Mouse (Mus musculus) testis, adult 2 months (tissue): ENCODE data around the gene Junb. TPM values are rescaled to one million over a fixed set of nuclear protein-coding genes. Genes with fewer than 3 reads are reported as not detected.
A peak's percentile ranks its signal among the peaks of the same experiment; 100 is the strongest.

ENCODE experiments used
- H3K27ac ChIP-seq: fragments of 200-500 bp; 2 replicates; pipeline ENCODE4 v1.5.1; 2012; ENCODE audit warnings: low read depth, low read length; ENCODE audit not compliant: control insufficient read depth, insufficient read depth
- H3K27me3 ChIP-seq: fragments of 200-500 bp; 2 replicates; pipeline ENCODE4 v1.6.1; 2012; ENCODE audit warnings: mild to moderate bottlenecking, low read length, moderate library complexity; ENCODE audit not compliant: control insufficient read depth, insufficient read depth
- H3K36me3 ChIP-seq: fragments of 200-500 bp; 2 replicates; pipeline ENCODE4 v1.6.1; 2012; ENCODE audit warnings: mild to moderate bottlenecking, low read length; ENCODE audit not compliant: control insufficient read depth, insufficient read depth
- H3K4me1 ChIP-seq: fragments of 200-500 bp; 2 replicates; pipeline ENCODE4 v1.6.1; 2012; ENCODE audit warnings: low read length; ENCODE audit not compliant: control insufficient read depth, insufficient read depth
- H3K4me3 ChIP-seq: fragments of 200-500 bp; 2 replicates; pipeline ENCODE4 v1.5.1; 2012; ENCODE audit warnings: low read depth, mild to moderate bottlenecking, low read length, moderate library complexity, mixed read lengths; ENCODE audit not compliant: control insufficient read depth
- CTCF ChIP-seq: fragments of 200-500 bp; IDR thresholded peaks from 2 replicates; pipeline ENCODE4 v1.5.1; 2012; ENCODE audit warnings: low read depth, mild to moderate bottlenecking, inconsistent platforms, low read length, moderate library complexity; ENCODE audit not compliant: control insufficient read depth, insufficient read depth, insufficient replicate concordance
- POLR2A ChIP-seq: fragments of 200-500 bp; IDR thresholded peaks from 2 replicates; pipeline ENCODE4 v1.6.1; 2012; ENCODE audit warnings: low read depth, mild to moderate bottlenecking, inconsistent platforms, low read length, moderate library complexity; ENCODE audit not compliant: control insufficient read depth
- polyA plus RNA-seq: library from polyadenylated mRNA; depleted of rRNA; stranded (reverse); fragments of >200 nt; gene quantifications from 2 replicates; pipeline ENCODE4 v1.2.3, GENCODE M21; 2012

The Junb gene
- polyA plus RNA-seq, 1 experiment = 5.7 TPM

DNA sequence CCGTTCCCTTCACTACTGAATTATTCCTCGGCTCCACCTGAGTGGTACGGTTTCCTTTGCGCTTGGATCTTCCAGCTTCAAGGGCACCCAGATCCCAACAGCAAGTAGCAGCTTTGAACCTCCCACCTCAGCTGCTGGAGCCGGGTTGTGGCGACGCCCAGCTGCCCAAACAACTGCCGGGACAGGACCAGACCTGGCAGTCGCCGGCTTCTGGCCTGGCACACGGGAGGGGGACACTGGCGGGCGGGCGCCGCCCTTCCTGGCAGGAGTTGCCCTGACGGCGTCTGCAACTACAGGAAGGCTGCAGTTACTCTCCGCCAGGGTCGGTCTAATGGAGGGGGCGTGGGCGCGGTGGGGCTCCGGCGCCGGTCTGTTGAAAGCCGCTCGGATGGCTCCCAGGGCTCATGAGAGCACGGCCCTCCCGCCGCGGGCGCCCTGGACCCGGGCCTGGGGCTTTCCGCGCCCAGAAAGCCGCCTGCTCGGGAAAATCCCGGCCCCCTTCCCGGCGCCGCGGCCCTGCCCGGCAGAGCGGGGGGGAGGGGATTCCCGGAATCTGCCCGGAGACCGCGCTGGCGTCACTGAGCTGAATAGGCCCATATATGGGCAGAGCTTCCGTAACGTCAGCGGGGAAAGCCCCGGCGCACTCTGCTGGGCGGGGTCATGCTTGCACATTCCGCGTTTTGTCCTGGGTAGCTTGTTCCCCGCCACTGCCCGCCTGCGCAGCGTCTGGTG is 2.3 kb downstream of the Junb start:
- no peaks in the 10 kb centered on the region; the same call in 1 of the 2 replicates for H3K27me3 ChIP-seq
- TF ChIP-seq POLR2A (peak; percentile 68), CTCF (no peak)
- H3K36me3 ChIP-seq = no peaks in the 10 kb centered on the region
- peaks cover 54% of the 10 kb centered on the region for H3K4me1 ChIP-seq
- peak overlapping the region; percentile 74 for H3K27ac ChIP-seq
- peak overlapping the region; percentile 80 for H3K4me3 ChIP-seq

DNA sequence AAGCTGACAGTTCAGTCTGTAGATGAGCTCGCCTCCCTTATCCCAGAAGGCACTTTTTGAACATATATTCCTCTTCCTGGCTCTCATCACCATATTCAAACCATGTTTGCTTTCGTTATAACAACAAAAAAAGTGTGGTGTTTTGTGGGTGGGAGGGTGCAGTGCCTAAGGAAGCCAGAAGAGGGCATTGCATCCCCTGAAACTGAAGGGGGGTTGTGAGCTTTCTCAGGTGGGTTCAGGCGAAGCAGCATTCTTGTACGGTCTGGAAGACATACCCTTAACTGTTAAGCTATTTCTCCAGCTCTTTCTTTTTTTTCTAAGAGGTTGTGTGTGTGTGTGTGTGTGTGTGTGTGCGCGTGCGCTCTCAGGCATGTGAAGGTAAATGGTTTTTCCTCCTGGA is 3.1 kb downstream of the Junb start:
- H3K27ac ChIP-seq = peak overlapping the region; percentile 74
- no peak for TF ChIP-seq POLR2A
- TF ChIP-seq CTCF = peak; percentile 57; the same call in 1 of the 2 replicates
- H3K4me3 ChIP-seq = no peak overlapping the region; the same call in 1 of the 2 replicates
- H3K4me1 ChIP-seq = peaks cover 48% of the 10 kb centered on the region
- no peaks in the 10 kb centered on the region for H3K36me3 ChIP-seq
- no peaks in the 10 kb centered on the region; the same call in 1 of the 2 replicates for H3K27me3 ChIP-seq

DNA sequence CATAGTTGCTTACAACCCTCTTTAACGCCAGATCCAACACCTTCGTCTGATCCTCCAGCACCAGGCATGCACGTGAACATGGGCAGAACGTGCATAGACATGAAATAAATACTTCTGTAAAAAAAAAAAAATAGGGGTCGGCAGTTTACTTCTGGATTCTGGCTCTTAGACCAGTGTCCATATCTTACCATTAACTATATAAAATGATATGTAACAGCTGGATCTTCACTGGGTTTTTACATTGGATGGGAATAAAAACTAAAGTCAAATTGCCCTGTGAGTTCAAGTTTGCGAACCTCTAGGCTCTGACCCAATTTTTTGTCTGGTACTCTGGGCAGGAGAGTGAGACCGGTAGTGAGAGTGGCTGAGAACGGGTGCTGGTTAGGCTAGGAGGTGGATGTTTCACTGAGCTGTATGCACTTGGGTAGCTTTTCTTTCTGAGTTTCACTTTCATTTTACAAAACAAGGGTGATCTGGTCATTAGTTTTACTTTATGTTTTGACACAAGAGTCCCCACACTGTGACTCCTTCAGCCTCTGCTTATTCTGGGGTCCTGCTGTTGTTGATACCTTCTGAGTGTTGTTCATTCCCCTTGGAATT is 3.9 kb downstream of the Junb start:
- no peak for TF ChIP-seq CTCF
- no peak for TF ChIP-seq POLR2A
- Histone ChIP-seq H3K27ac (no peak overlapping the region), H3K4me3 (no peak overlapping the region), H3K4me1 (peaks cover 47% of the 10 kb centered on the region), H3K27me3 (no peaks in the 10 kb centered on the region; the same call in 1 of the 2 replicates), H3K36me3 (no peaks in the 10 kb centered on the region)

DNA sequence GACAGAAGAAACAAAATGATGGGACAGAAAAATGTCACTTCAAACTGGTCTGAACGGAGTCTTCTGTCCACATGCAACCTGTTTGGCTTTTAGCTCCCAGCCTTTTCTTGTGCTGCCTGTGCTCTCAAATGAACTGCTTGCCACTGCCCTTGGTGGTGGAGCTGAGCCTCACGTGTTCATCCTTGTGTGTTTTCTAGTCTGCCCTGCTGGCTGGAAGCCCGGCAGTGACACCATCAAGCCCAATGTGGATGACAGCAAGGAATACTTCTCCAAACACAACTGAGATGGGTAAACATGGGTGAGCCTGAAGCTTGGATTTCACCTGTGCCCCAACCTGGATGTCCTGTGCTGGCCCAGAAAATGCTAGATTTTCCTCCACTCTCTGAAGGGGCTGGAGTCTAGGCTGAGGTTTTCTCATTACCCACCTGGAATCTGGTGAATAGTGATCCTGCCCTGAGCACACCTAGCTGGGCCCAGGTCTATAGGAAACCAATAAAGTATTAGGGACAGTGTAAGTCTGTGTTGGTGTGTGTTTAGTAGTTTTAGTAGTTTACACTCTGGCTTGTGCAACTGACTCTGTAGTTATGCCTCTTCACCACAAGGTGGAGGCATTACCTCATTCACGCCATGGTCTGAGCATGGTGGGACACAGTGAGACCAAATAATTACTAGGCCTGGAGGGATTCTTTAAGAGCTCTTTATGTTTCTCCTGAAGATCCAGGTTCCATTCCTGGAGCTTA is 4.5 kb downstream of the Junb start:
- Histone ChIP-seq H3K36me3 (no peaks in the 10 kb centered on the region), H3K27me3 (no peaks in the 10 kb centered on the region; the same call in 1 of the 2 replicates), H3K27ac (no peak overlapping the region), H3K4me3 (no peak overlapping the region), H3K4me1 (peaks cover 46% of the 10 kb centered on the region)
- TF ChIP-seq POLR2A = no peak
- TF ChIP-seq CTCF = no peak

DNA sequence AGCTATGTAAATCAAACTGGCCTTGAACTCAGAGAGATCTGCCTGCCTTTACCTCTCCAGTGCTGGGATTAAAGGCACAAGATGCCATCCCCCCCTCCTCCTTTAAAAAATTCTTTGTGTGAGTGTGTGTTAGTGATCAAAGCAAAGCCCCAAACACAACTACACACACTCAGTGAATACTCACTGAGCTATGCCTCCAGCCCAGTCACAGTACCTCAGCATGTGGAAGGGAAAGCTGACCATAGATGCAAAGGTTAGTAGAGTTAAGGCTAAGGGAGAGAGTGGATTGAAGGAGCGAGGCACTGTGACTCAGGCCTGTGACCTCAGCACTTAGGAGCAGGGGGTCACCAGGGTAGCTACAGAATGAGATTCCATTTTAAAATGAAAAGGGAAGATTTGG is 5.4 kb downstream of the Junb start:
- no peak overlapping the region for H3K27ac ChIP-seq
- no peak for TF ChIP-seq POLR2A
- no peak for TF ChIP-seq CTCF
- no peak overlapping the region for H3K4me3 ChIP-seq
- H3K27me3 ChIP-seq = no peaks in the 10 kb centered on the region
- peaks cover 43% of the 10 kb centered on the region for H3K4me1 ChIP-seq
- no peaks in the 10 kb centered on the region for H3K36me3 ChIP-seq

DNA sequence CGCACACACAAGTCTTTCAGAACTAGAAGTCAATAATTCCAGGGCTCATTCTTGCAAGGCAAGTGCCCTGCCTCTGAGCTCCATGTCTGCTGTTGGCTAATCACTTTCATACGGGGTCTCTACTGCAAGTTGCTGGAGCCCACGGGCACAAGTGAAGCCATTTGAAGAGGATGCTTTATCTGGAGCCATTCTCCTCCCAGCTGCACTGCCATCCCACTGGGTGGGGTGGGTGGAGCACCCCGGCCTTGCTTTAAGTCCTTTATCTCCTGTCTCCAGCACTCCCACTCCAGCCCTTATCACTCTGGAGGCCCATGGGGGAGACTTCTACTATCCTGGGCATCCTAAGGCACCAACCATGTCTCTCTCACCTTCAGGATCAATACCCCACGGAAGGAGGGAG is 7.6 kb downstream of the Junb start:
- no peaks in the 10 kb centered on the region for H3K27me3 ChIP-seq
- no peak overlapping the region for H3K27ac ChIP-seq
- no peak overlapping the region for H3K4me3 ChIP-seq
- no peaks in the 10 kb centered on the region for H3K36me3 ChIP-seq
- H3K4me1 ChIP-seq = peaks cover 34% of the 10 kb centered on the region
- TF ChIP-seq POLR2A (no peak), CTCF (no peak)
